Mouse (Mus musculus): ENCODE measurements around the gene Oxld1.

The Oxld1 gene

GRCm38 (mm10) chr11:120483448-120483934 is 25.6 kb upstream of the Oxld1 start:
- DNase-seq (ENCODE audit: low spot score), result no peak

GRCm38 (mm10) chr11:120472052-120472451 is 14.2 kb upstream of the Oxld1 start:
- no peak for DNase-seq (ENCODE audit: low spot score)

- DNase-seq (ENCODE audit: low spot score), result no peak
Observed at GRCm38 (mm10) chr11:120467736-120468092, 9.8 kb upstream of the Oxld1 start.

- peak; percentile 98 for DNase-seq (ENCODE audit: low spot score)
Observed at GRCm38 (mm10) chr11:120467051-120467735, 9.3 kb upstream of the Oxld1 start, which contains the start of gene Arl16. Gene Arl16, minus strand, starts transcription at chr11:120467607.

GRCm38 (mm10) chr11:120465521-120465920 is 7.7 kb upstream of the Oxld1 start:
- DNase-seq (ENCODE audit: low spot score), result peak; percentile 60

GRCm38 (mm10) chr11:120464365-120464764 is 6.5 kb upstream of the Oxld1 start:
- DNase-seq (ENCODE audit: low spot score), result no peak

GRCm38 (mm10) chr11:120463536-120463935 is 5.7 kb upstream of the Oxld1 start:
- DNase-seq (ENCODE audit: low spot score), result no peak

GRCm38 (mm10) chr11:120458847-120459597 is 1.2 kb upstream of the Oxld1 start:
- DNase-seq (ENCODE audit: low spot score), result no peak

- DNase-seq (ENCODE audit: low spot score), result no peak
Observed at GRCm38 (mm10) chr11:120457370-120457769, 498 bp downstream of the Oxld1 start.

GRCm38 (mm10) chr11:120455413-120455812 is 2.5 kb downstream of the Oxld1 start:
- DNase-seq (ENCODE audit: low spot score), result no peak

- no peak for DNase-seq (ENCODE audit: low spot score)
Observed at GRCm38 (mm10) chr11:120454965-120455364, 2.9 kb downstream of the Oxld1 start.

- no peak for DNase-seq (ENCODE audit: low spot score)
Observed at GRCm38 (mm10) chr11:120453306-120453705, 4.6 kb downstream of the Oxld1 start, which contains the start of gene Pde6g. Gene Pde6g, minus strand, starts transcription at chr11:120453500.

- DNase-seq (ENCODE audit: low spot score), result no peak
Observed at GRCm38 (mm10) chr11:120452246-120452645, 5.6 kb downstream of the Oxld1 start.

- no peak for DNase-seq (ENCODE audit: low spot score)
Observed at GRCm38 (mm10) chr11:120447179-120447578, 10.7 kb downstream of the Oxld1 start.

GRCm38 (mm10) chr11:120445475-120445874 is 12.4 kb downstream of the Oxld1 start:
- no peak for DNase-seq (ENCODE audit: low spot score)

- DNase-seq (ENCODE audit: low spot score), result no peak
Observed at GRCm38 (mm10) chr11:120444106-120444505, 13.8 kb downstream of the Oxld1 start.

- no peak for DNase-seq (ENCODE audit: low spot score)
Observed at GRCm38 (mm10) chr11:120442765-120443280, 15.0 kb downstream of the Oxld1 start.

GRCm38 (mm10) chr11:120442344-120442743 is 15.5 kb downstream of the Oxld1 start, which contains the start of gene Tspan10:
Gene Tspan10, plus strand, starts transcription at chr11:120442644.
- DNase-seq (ENCODE audit: low spot score), result no peak

GRCm38 (mm10) chr11:120437857-120438385 is 19.9 kb downstream of the Oxld1 start:
- DNase-seq (ENCODE audit: low spot score), result no peak

GRCm38 (mm10) chr11:120437152-120437856 is 20.6 kb downstream of the Oxld1 start, which contains the start of gene Nploc4:
Gene Nploc4, minus strand, starts transcription at chr11:120437708.
- peak; percentile 84 for DNase-seq (ENCODE audit: low spot score)

GRCm38 (mm10) chr11:120426727-120427126 is 31.1 kb downstream of the Oxld1 start:
- DNase-seq (ENCODE audit: low spot score), result no peak
